Mouse (Mus musculus) heart, embryonic 10.5 days (tissue): ENCODE measurements around the gene Arhgap8. TPM values are rescaled to one million over a fixed set of nuclear protein-coding genes. Genes with fewer than 3 reads are reported as not detected.
"Not testable (repeated sequence)": the region's sequence is repeated elsewhere in the genome, so short reads cannot be mapped to it uniquely, and the experiment has no call there.

ENCODE experiments used
- DNase-seq: peaks from one replicate; pipeline ENCODE4 v3.0.0-alpha.2; 2017; ENCODE audit warnings: low spot score
- H3K27ac ChIP-seq: fragments of 300-500 bp; sonication (generic); 2 replicates; pipeline ENCODE4 v1.5.1; 2016; ENCODE audit warnings: mild to moderate bottlenecking
- H3K27me3 ChIP-seq: fragments of 300-500 bp; sonication (generic); 2 replicates; pipeline ENCODE4 v1.6.1; 2016; ENCODE audit warnings: mild to moderate bottlenecking; ENCODE audit not compliant: poor library complexity, insufficient read depth, severe bottlenecking
- H3K36me3 ChIP-seq: fragments of 300-500 bp; sonication (generic); 2 replicates; pipeline ENCODE4 v1.6.1; 2016; ENCODE audit warnings: mild to moderate bottlenecking, moderate library complexity
- H3K4me1 ChIP-seq: fragments of 300-500 bp; sonication (generic); 2 replicates; pipeline ENCODE4 v1.6.1; 2016; ENCODE audit warnings: mild to moderate bottlenecking
- H3K4me3 ChIP-seq: fragments of 300-500 bp; sonication (generic); 2 replicates; pipeline ENCODE4 v1.5.1; 2016; ENCODE audit warnings: mild to moderate bottlenecking, moderate library complexity
- H3K9me3 ChIP-seq: fragments of 300-500 bp; sonication (generic); 2 replicates; pipeline ENCODE4 v1.6.1; 2016; ENCODE audit warnings: mild to moderate bottlenecking, moderate library complexity
- WGBS: fragments of 180-500 bp; shearing (Covaris S2); methylation state at CpG from one replicate; pipeline ENCODE4 v1.1.7; 2016; 5-methylcytosine and 5-hydroxymethylcytosine counted together
- polyA plus RNA-seq: library from polyadenylated mRNA; unstranded; fragments of >200 nt; fragmentation: Nextera tagmentation; extraction: Ambion mirVana; gene quantifications from 2 replicates; pipeline ENCODE4 v1.2.1, GENCODE M21; 2016

Gene Arhgap8
- polyA plus RNA-seq, 1 experiment from 2014 or later: 6.5 TPM

GRCm38 (mm10) chr15:84701947-84702346 lies 17.9 kb upstream of the Arhgap8 start:
- H3K9me3 ChIP-seq: no peaks in the 10 kb centered on the region
- no peak overlapping the region for H3K27ac ChIP-seq
- H3K4me3 ChIP-seq: no peak overlapping the region
- peaks cover 27% of the 10 kb centered on the region for H3K4me1 ChIP-seq
- no peaks in the 10 kb centered on the region for H3K27me3 ChIP-seq
- WGBS: 32% methylated on average over 4 of the region's 4 CpGs
- peaks cover 53% of the 10 kb centered on the region for H3K36me3 ChIP-seq
- DNase-seq: no peak

GRCm38 (mm10) chr15:84702391-84703345 lies 17.2 kb upstream of the Arhgap8 start:
- 88% methylated on average over 29 of the region's 29 CpGs for WGBS
- Histone ChIP-seq H3K4me3 (no peak overlapping the region), H3K9me3 (no peaks in the 10 kb centered on the region), H3K27ac (no peak overlapping the region), H3K36me3 (peaks cover 45% of the 10 kb centered on the region), H3K27me3 (no peaks in the 10 kb centered on the region), H3K4me1 (peaks cover 20% of the 10 kb centered on the region)
- DNase-seq: no peak

- no peak for DNase-seq
- Histone ChIP-seq H3K27me3 (no peaks in the 10 kb centered on the region), H3K9me3 (no peaks in the 10 kb centered on the region), H3K27ac (no peak overlapping the region), H3K4me3 (no peak overlapping the region), H3K36me3 (peaks cover 43% of the 10 kb centered on the region), H3K4me1 (peaks cover 16% of the 10 kb centered on the region)
- WGBS: 78% methylated on average over 7 of the region's 7 CpGs
Observed at GRCm38 (mm10) chr15:84703992-84704391, 15.9 kb upstream of the Arhgap8 start.

GRCm38 (mm10) chr15:84705351-84705901 lies 14.4 kb upstream of the Arhgap8 start:
- WGBS: 83% methylated on average over 6 of the region's 6 CpGs

GRCm38 (mm10) chr15:84706983-84707619 lies 12.8 kb upstream of the Arhgap8 start:
- Histone ChIP-seq H3K27me3 (no peaks in the 10 kb centered on the region; the same call in 1 of the 2 replicates), H3K4me1 (peaks cover 18% of the 10 kb centered on the region), H3K9me3 (no peaks in the 10 kb centered on the region), H3K36me3 (peaks cover 19% of the 10 kb centered on the region), H3K27ac (peak overlapping the region; percentile 3; the same call in 1 of the 2 replicates), H3K4me3 (no peak overlapping the region)
- 61% methylated on average over 6 of the region's 6 CpGs for WGBS
- no peak for DNase-seq

More at GRCm38 (mm10) chr15:84705351-84705901, 14.4 kb upstream of the Arhgap8 start:
- Histone ChIP-seq H3K9me3 (no peaks in the 10 kb centered on the region), H3K4me1 (peaks cover 16% of the 10 kb centered on the region), H3K27ac (no peak overlapping the region), H3K27me3 (no peaks in the 10 kb centered on the region), H3K36me3 (peaks cover 32% of the 10 kb centered on the region), H3K4me3 (no peak overlapping the region)
- DNase-seq: no peak

GRCm38 (mm10) chr15:84712566-84713405 lies 7.1 kb upstream of the Arhgap8 start:
- Histone ChIP-seq H3K36me3 (no peaks in the 10 kb centered on the region), H3K9me3 (no peaks in the 10 kb centered on the region), H3K4me1 (peaks cover 38% of the 10 kb centered on the region), H3K27ac (peak overlapping the region; percentile 73; the same call in 1 of the 2 replicates), H3K4me3 (no peak overlapping the region), H3K27me3 (no peaks in the 10 kb centered on the region; the same call in 1 of the 2 replicates)
- 57% methylated on average over 14 of the region's 14 CpGs for WGBS
- DNase-seq: no peak

GRCm38 (mm10) chr15:84714730-84715129 lies 5.1 kb upstream of the Arhgap8 start:
- Histone ChIP-seq H3K9me3 (no peaks in the 10 kb centered on the region), H3K27me3 (peaks cover 14% of the 10 kb centered on the region), H3K4me3 (peak overlapping the region; percentile 46), H3K4me1 (peaks cover 48% of the 10 kb centered on the region), H3K36me3 (no peaks in the 10 kb centered on the region), H3K27ac (peak overlapping the region; percentile 78)
- DNase-seq: peak; percentile 94
- WGBS: under 1% methylated on average over 17 of the region's 17 CpGs

- 37% methylated on average over 11 of the region's 11 CpGs for WGBS
- Histone ChIP-seq H3K27me3 (peaks cover 18% of the 10 kb centered on the region), H3K27ac (peak overlapping the region; percentile 78), H3K4me1 (peaks cover 52% of the 10 kb centered on the region), H3K36me3 (no peaks in the 10 kb centered on the region), H3K4me3 (peak overlapping the region; percentile 46), H3K9me3 (no peaks in the 10 kb centered on the region)
- DNase-seq: no peak
Observed at GRCm38 (mm10) chr15:84715132-84715531, 4.7 kb upstream of the Arhgap8 start.

- not testable (repeated sequence) for DNase-seq, H3K9me3 ChIP-seq
Observed at GRCm38 (mm10) chr15:84717570-84718270, 2.1 kb upstream of the Arhgap8 start.

GRCm38 (mm10) chr15:84718785-84719184 lies 1.1 kb upstream of the Arhgap8 start:
- peaks cover 26% of the 10 kb centered on the region for H3K27me3 ChIP-seq
- no peak overlapping the region for H3K4me3 ChIP-seq
- no peaks in the 10 kb centered on the region for H3K9me3 ChIP-seq
- H3K36me3 ChIP-seq: no peaks in the 10 kb centered on the region
- 66% methylated on average over 3 of the region's 3 CpGs for WGBS
- DNase-seq: no peak
- H3K27ac ChIP-seq: no peak overlapping the region
- peaks cover 38% of the 10 kb centered on the region for H3K4me1 ChIP-seq

More at GRCm38 (mm10) chr15:84717570-84718270, 2.1 kb upstream of the Arhgap8 start:
- H3K27me3 ChIP-seq: peaks cover 26% of the 10 kb centered on the region
- H3K4me3 ChIP-seq, H3K27ac ChIP-seq, H3K36me3 ChIP-seq: not testable (repeated sequence)
- peaks cover 49% of the 10 kb centered on the region for H3K4me1 ChIP-seq
- 68% methylated on average over 6 of the region's 6 CpGs for WGBS

GRCm38 (mm10) chr15:84720291-84721204 lies 696 bp downstream of the Arhgap8 start:
- 4% methylated on average over 33 of the region's 33 CpGs for WGBS
- Histone ChIP-seq H3K27ac (peak overlapping the region; percentile 72), H3K9me3 (no peaks in the 10 kb centered on the region), H3K36me3 (no peaks in the 10 kb centered on the region), H3K4me1 (peaks cover 24% of the 10 kb centered on the region), H3K27me3 (peaks cover 26% of the 10 kb centered on the region), H3K4me3 (peak overlapping the region; percentile 67)
- DNase-seq: no peak
